Mouse (Mus musculus) olfactory bulb, adult 2 months (tissue): Measurements from ENCODE around the gene Ssc4d.

Experiments
- CTCF ChIP-seq: fragments of 200-500 bp; IDR thresholded peaks from 2 replicates; pipeline ENCODE4 v1.5.1; 2012; ENCODE audit warnings: low read depth, mild to moderate bottlenecking, low read length, moderate library complexity; ENCODE audit not compliant: insufficient read depth
- POLR2A ChIP-seq: fragments of 200-500 bp; IDR thresholded peaks from 2 replicates; pipeline ENCODE4 v1.6.1; 2012; ENCODE audit warnings: mild to moderate bottlenecking, low read depth, low read length, moderate library complexity; ENCODE audit not compliant: insufficient read depth

DNA sequence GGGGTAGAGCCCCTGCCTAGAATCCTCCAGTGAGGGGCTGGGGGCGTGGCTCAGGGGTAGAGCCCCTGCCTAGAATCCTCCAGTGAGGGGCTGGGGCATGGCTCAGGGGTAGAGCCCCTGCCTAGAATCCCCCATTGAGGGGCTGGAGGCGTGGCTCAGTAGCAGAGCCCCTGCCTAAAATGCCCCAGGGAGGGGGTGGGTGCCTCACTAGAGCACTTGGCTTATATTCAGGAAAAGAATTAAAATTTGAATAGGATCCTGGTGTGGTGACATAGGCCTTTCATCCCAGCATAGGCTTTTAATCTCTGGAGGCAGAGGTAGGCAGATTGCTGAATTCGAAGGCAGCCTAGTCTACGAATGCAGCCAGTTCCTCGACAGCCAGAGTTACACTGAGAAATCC lies 5.0 kb upstream of the Ssc4d start:
- TF ChIP-seq POLR2A (no peak), CTCF (no peak)
